Mouse (Mus musculus) C2C12 (cell line): ENCODE data around the gene Plekhj1.

Source experiments
- CTCF ChIP-seq: IDR thresholded peaks from one replicate; pipeline ENCODE4 v1.5.1; 2011; ENCODE audit not compliant: control insufficient read depth, insufficient read depth, insufficient read length
- MAX ChIP-seq: IDR thresholded peaks from one replicate; pipeline ENCODE4 v1.6.1; 2011; ENCODE audit warnings: mild to moderate bottlenecking, control low read depth
- USF1 ChIP-seq: IDR thresholded peaks from one replicate; pipeline ENCODE4 v1.6.1; 2011; ENCODE audit warnings: low read depth, mild to moderate bottlenecking, control low read depth, moderate library complexity

DNA sequence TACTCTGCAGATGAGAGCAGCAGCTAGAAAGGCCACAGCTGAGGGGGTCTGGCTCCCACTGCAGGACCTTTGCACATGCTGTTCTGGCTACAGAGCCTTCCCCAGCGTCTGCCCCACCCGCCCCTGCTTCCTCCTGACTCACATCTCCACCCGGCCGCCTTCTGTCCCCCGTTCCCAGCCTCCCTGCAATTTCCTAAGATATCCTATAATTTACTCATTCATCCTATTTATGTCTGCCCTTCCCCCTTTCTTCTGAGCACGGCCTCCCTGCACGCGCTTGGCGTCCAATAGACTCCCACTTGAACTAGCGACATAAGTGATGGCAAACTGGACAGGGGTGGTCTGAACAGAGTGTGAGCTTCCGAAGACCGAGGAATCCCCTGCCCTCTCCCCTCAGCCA is 47.3 kb upstream of the Plekhj1 start:
- no peak for TF ChIP-seq MAX
- no peak for TF ChIP-seq CTCF
- no peak for TF ChIP-seq USF1
